Comparison of ENCODE assay signal across 8 mouse cellular contexts in the genomic region with DNA sequence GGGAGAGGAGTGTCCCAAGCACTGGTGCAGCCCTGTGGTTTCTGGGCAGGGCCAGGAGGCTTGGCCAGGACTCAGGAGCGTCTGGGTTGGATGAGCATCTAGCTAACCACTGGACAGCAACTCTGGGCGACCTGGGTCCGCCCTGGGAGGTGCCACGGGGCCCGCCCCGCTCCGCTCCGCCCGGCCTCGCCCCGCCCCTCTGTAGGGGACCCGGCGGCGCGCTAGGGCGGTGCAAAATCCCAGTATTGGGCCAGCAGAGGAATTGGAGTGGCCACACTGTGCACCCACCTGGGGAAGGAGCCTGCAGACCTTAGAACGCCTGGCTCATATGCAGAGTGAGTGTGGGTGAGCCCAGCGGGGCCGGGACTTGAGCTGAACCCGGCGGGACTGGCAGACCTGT. TPM values are rescaled to one million over a fixed set of nuclear protein-coding genes. Genes with fewer than 3 reads are reported as not detected.
A peak's percentile ranks its signal among the peaks of the same experiment; 100 is the strongest.
DNase-seq lines count a peak whose midpoint lies in the region; ATAC-seq lines count a peak whose summit lies in the region.

A gene (plus strand): TSS at position 196 of the 400 bp plus-strand sequence.

- peaks cover 3% of the 10 kb centered on the region for H3K4me1 ChIP-seq in heart, embryonic 15.5 days (replicated peaks)
- peaks cover 5% of the 10 kb centered on the region; the same call in 1 of the 2 replicates for H3K4me1 ChIP-seq in forebrain, embryonic 13.5 days
- H3K4me1 ChIP-seq in neural tube, embryonic 11.5 days (ENCODE audit: control insufficient read depth, insufficient read depth, low read length): no peaks in the 10 kb centered on the region

- intact Hi-C loops in heart, postnatal 36 days (cut with DNase I): no loop called here

- H3K9me3 ChIP-seq in heart, embryonic 15.5 days (replicated peaks): no peaks in the 10 kb centered on the region
- H3K9me3 ChIP-seq in forebrain, embryonic 13.5 days (replicated peaks): no peaks in the 10 kb centered on the region
- H3K9me3 ChIP-seq in neural tube, embryonic 11.5 days (ENCODE audit: control insufficient read depth, low read length): no peaks in the 10 kb centered on the region

- H3K9ac ChIP-seq in heart, embryonic 15.5 days: no peak within 1 kb of the TSS
- peak within 1 kb of the TSS; percentile 63 for H3K9ac ChIP-seq in forebrain, embryonic 13.5 days
- H3K9ac ChIP-seq in neural tube, embryonic 11.5 days (ENCODE audit: low read length): no peak within 1 kb of the TSS

- peak; percentile 64 for ATAC-seq in heart, embryonic 15.5 days (replicated peaks; ENCODE audit: insufficient number of reproducible peaks, insufficient read depth, low FRiP score, low read depth)
- ATAC-seq in forebrain, embryonic 13.5 days: peak; percentile 50; the same call in 1 of the 2 replicates
- 0 out of 2 replicates have a peak, but pooled peaks have one; percentile 31 for ATAC-seq in neural tube, embryonic 11.5 days (ENCODE audit: insufficient read depth, low FRiP score, low TSS enrichment)

- no peaks in the 10 kb centered on the region for H3K36me3 ChIP-seq in heart, embryonic 15.5 days
- no peaks in the 10 kb centered on the region for H3K36me3 ChIP-seq in forebrain, embryonic 13.5 days (ENCODE audit: poor library complexity, severe bottlenecking)
- no peaks in the 10 kb centered on the region for H3K36me3 ChIP-seq in neural tube, embryonic 11.5 days (ENCODE audit: control insufficient read depth, insufficient read depth, low read length)

- H3K4me2 ChIP-seq in heart, embryonic 15.5 days: peak within 1 kb of the TSS; percentile 69
- peak within 1 kb of the TSS; percentile 62 for H3K4me2 ChIP-seq in forebrain, embryonic 13.5 days
- peak within 1 kb of the TSS; percentile 52 for H3K4me2 ChIP-seq in neural tube, embryonic 11.5 days (ENCODE audit: low read depth)

- peak within 1 kb of the TSS; percentile 36 for H3K4me3 ChIP-seq in heart, embryonic 15.5 days
- peak within 1 kb of the TSS; percentile 29 for H3K4me3 ChIP-seq in forebrain, embryonic 13.5 days
- peak within 1 kb of the TSS; percentile 15; the same call in 1 of the 2 replicates for H3K4me3 ChIP-seq in neural tube, embryonic 11.5 days (ENCODE audit: low read depth, low read length)

- H3K27ac ChIP-seq in heart, embryonic 15.5 days: no peak within 1 kb of the TSS
- no peak within 1 kb of the TSS for H3K27ac ChIP-seq in forebrain, embryonic 13.5 days
- H3K27ac ChIP-seq in neural tube, embryonic 11.5 days (ENCODE audit: low read depth, low read length): no peak within 1 kb of the TSS

- no peak for DNase-seq in heart, postnatal 36 days
- peak; percentile 36 for DNase-seq in kidney, postnatal 14 days
- DNase-seq in neural tube, embryonic 11.5 days (ENCODE audit: low spot score): peak; percentile 9
- DNase-seq in urinary bladder, adult 18-20 months (ENCODE audit: low spot score in 2 of 2): no peak
- DNase-seq in cerebellum, adult 9-10 months: no peak
- no peak for DNase-seq in c-Kit-positive CD71-positive TER-119-positive erythroid progenitor cells, embryonic 14.5 days (ENCODE audit: low spot score)

- H3K27me3 ChIP-seq in heart, embryonic 15.5 days: no peaks in the 10 kb centered on the region
- no peaks in the 10 kb centered on the region for H3K27me3 ChIP-seq in forebrain, embryonic 13.5 days
- H3K27me3 ChIP-seq in neural tube, embryonic 11.5 days (ENCODE audit: control insufficient read depth, insufficient read depth, low read length): no peaks in the 10 kb centered on the region

- WGBS in heart, embryonic 15.5 days: 1% methylated on average over 21 of the region's 21 CpGs
- WGBS in forebrain, embryonic 13.5 days: under 1% methylated on average over 21 of the region's 21 CpGs
- WGBS in neural tube, embryonic 11.5 days: 2% methylated on average over 21 of the region's 21 CpGs

RNA-seq across cellular contexts. Expression of the gene that starts here (rescaled TPM):
- polyA plus RNA-seq in heart, embryonic 15.5 days (2015; fragmentation: Nextera tagmentation; extraction: Ambion mirVana): not detected in 2 replicates
- total RNA-seq in heart, postnatal 36 days (2021): not detected
- polyA plus RNA-seq in forebrain, embryonic 13.5 days (2015; fragmentation: Nextera tagmentation; extraction: Ambion mirVana): 0.09 and 0.28 TPM in 2 replicates
- not detected in 2 replicates for polyA plus RNA-seq in neural tube, embryonic 11.5 days (2014; fragmentation: Nextera tagmentation; extraction: Ambion mirVana)

Comparison
In these comparisons a context has a peak if more than half of its experiments do, and no peak if none do; other contexts are left out.
1. Peak in ATAC-seq, H3K4me3 ChIP-seq and H3K4me2 ChIP-seq in heart, embryonic 15.5 days; RNA of the gene not detected or under 1 TPM.
2. Peak in ATAC-seq, H3K4me3 ChIP-seq, H3K9ac ChIP-seq and H3K4me2 ChIP-seq in forebrain, embryonic 13.5 days; RNA of the gene not detected or under 1 TPM.
3. Peak in DNase-seq, ATAC-seq, H3K4me3 ChIP-seq and H3K4me2 ChIP-seq in neural tube, embryonic 11.5 days; RNA of the gene not detected or under 1 TPM.